Mouse (Mus musculus): ENCODE measurements around the gene Rbm47. TPM values are rescaled to one million over a fixed set of nuclear protein-coding genes. Genes with fewer than 3 reads are reported as not detected.

Gene Rbm47
- polyA plus RNA-seq, 1 experiment: 310 TPM

DNA sequence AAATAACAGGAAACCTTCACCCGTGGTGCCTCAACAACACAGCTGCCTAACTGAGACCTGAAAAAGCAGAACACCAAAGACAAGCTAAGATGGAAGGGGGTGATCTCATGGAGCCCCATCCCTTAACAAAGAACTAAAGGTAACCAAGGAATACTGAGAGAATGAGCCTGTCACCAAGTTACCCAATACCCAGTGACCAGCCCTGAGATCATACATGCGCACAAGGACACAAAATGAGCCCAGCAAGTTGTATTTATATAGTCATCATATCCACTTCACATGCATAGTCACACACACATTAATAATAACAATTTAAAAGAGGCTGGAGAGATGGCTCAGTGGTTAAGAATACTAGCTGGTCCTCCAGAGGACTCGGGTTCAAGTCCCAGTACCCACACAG is 44.0 kb downstream of the Rbm47 start:
- H3K27me3 ChIP-seq (ENCODE audit: control insufficient read depth, insufficient read depth, low read length): no peaks in the 10 kb centered on the region
- TF ChIP-seq CTCF (IDR thresholded peaks at IDR 0.05; ENCODE audit: extremely low read depth, insufficient read length, insufficient replicate concordance, low read depth, low read length): no peak
- TF ChIP-seq POLR2A (IDR thresholded peaks at IDR 0.05; ENCODE audit: low read depth, low read length): no peak
- WGBS: 88% methylated on average over 3 of the region's 3 CpGs
- no peak overlapping the region for H3K4me3 ChIP-seq (ENCODE audit: low read depth, low read length)
- no peak overlapping the region for H3K27ac ChIP-seq (ENCODE audit: insufficient read depth, low read depth, low read length)
- no peaks in the 10 kb centered on the region for H3K4me1 ChIP-seq (ENCODE audit: control insufficient read depth, insufficient read depth, insufficient read length, low read length)
- peaks cover 3% of the 10 kb centered on the region for H3K36me3 ChIP-seq (ENCODE audit: control insufficient read depth, insufficient read depth, low read length)

GRCm38 (mm10) chr5:66125418-66125817 is 47.5 kb downstream of the Rbm47 start:
- 72% methylated on average over 11 of the region's 11 CpGs for WGBS
- Histone ChIP-seq H3K4me3 (ENCODE audit: low read depth, low read length) (no peak overlapping the region), H3K4me1 (ENCODE audit: control insufficient read depth, insufficient read depth, insufficient read length, low read length) (no peaks in the 10 kb centered on the region), H3K27ac (ENCODE audit: insufficient read depth, low read depth, low read length) (no peak overlapping the region), H3K36me3 (ENCODE audit: control insufficient read depth, insufficient read depth, low read length) (peaks cover 1% of the 10 kb centered on the region; the same call in 1 of the 2 replicates), H3K27me3 (ENCODE audit: control insufficient read depth, insufficient read depth, low read length) (no peaks in the 10 kb centered on the region)
- TF ChIP-seq POLR2A (IDR thresholded peaks at IDR 0.05; ENCODE audit: low read depth, low read length) (no peak), CTCF (IDR thresholded peaks at IDR 0.05; ENCODE audit: extremely low read depth, insufficient read length, insufficient replicate concordance, low read depth, low read length) (no peak)

- Histone ChIP-seq H3K27ac (ENCODE audit: insufficient read depth, low read depth, low read length) (no peak overlapping the region), H3K4me1 (ENCODE audit: control insufficient read depth, insufficient read depth, insufficient read length, low read length) (no peaks in the 10 kb centered on the region), H3K4me3 (ENCODE audit: low read depth, low read length) (no peak overlapping the region), H3K36me3 (ENCODE audit: control insufficient read depth, insufficient read depth, low read length) (no peaks in the 10 kb centered on the region; the same call in 1 of the 2 replicates), H3K27me3 (ENCODE audit: control insufficient read depth, insufficient read depth, low read length) (no peaks in the 10 kb centered on the region)
- WGBS: 55% methylated on average over 9 of the region's 9 CpGs
- TF ChIP-seq POLR2A (IDR thresholded peaks at IDR 0.05; ENCODE audit: low read depth, low read length) (no peak), CTCF (IDR thresholded peaks at IDR 0.05; ENCODE audit: extremely low read depth, insufficient read length, insufficient replicate concordance, low read depth, low read length) (no peak)
Measured at GRCm38 (mm10) chr5:66124931-66125330, 48.0 kb downstream of the Rbm47 start.

DNA sequence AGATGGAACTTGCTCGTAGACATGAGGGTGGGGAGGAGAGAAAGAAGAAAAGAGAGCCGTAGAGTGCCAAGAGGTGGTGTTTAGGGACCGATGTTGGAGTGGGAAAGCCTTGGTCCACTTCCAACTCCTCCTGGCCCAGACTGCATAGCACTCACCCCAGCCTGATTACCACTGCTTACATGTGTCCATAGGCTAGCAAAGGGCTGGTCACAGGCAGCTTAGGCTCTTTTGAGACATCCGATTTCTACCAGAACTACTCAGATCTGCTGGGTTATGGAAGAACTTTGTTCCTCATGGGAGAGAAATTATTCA is 48.9 kb downstream of the Rbm47 start:
- 84% methylated on average over 4 of the region's 4 CpGs for WGBS
- Histone ChIP-seq H3K27me3 (ENCODE audit: control insufficient read depth, insufficient read depth, low read length) (no peaks in the 10 kb centered on the region), H3K27ac (ENCODE audit: insufficient read depth, low read depth, low read length) (no peak overlapping the region), H3K36me3 (ENCODE audit: control insufficient read depth, insufficient read depth, low read length) (no peaks in the 10 kb centered on the region; the same call in 1 of the 2 replicates), H3K4me1 (ENCODE audit: control insufficient read depth, insufficient read depth, insufficient read length, low read length) (no peaks in the 10 kb centered on the region), H3K4me3 (ENCODE audit: low read depth, low read length) (no peak overlapping the region)
- no peak for TF ChIP-seq CTCF (IDR thresholded peaks at IDR 0.05; ENCODE audit: extremely low read depth, insufficient read length, insufficient replicate concordance, low read depth, low read length)

GRCm38 (mm10) chr5:66123295-66124088 is 49.4 kb downstream of the Rbm47 start:
- WGBS: 90% methylated on average over 12 of the region's 12 CpGs

GRCm38 (mm10) chr5:66121255-66121654 is 51.7 kb downstream of the Rbm47 start:
- H3K4me3 ChIP-seq (ENCODE audit: low read depth, low read length): no peak overlapping the region
- TF ChIP-seq CTCF (IDR thresholded peaks at IDR 0.05; ENCODE audit: extremely low read depth, insufficient read length, insufficient replicate concordance, low read depth, low read length): no peak
- TF ChIP-seq POLR2A (IDR thresholded peaks at IDR 0.05; ENCODE audit: low read depth, low read length): no peak
- no peaks in the 10 kb centered on the region for H3K27me3 ChIP-seq (ENCODE audit: control insufficient read depth, insufficient read depth, low read length)
- H3K27ac ChIP-seq (ENCODE audit: insufficient read depth, low read depth, low read length): no peak overlapping the region
- no peaks in the 10 kb centered on the region for H3K4me1 ChIP-seq (ENCODE audit: control insufficient read depth, insufficient read depth, insufficient read length, low read length)
- H3K36me3 ChIP-seq (ENCODE audit: control insufficient read depth, insufficient read depth, low read length): no peaks in the 10 kb centered on the region; the same call in 1 of the 2 replicates

More at GRCm38 (mm10) chr5:66123295-66124088, 49.4 kb downstream of the Rbm47 start:
- Histone ChIP-seq H3K27ac (ENCODE audit: insufficient read depth, low read depth, low read length) (no peak overlapping the region), H3K4me1 (ENCODE audit: control insufficient read depth, insufficient read depth, insufficient read length, low read length) (no peaks in the 10 kb centered on the region), H3K27me3 (ENCODE audit: control insufficient read depth, insufficient read depth, low read length) (no peaks in the 10 kb centered on the region), H3K4me3 (ENCODE audit: low read depth, low read length) (no peak overlapping the region), H3K36me3 (ENCODE audit: control insufficient read depth, insufficient read depth, low read length) (no peaks in the 10 kb centered on the region; the same call in 1 of the 2 replicates)
- no peak for TF ChIP-seq POLR2A (IDR thresholded peaks at IDR 0.05; ENCODE audit: low read depth, low read length)
- TF ChIP-seq CTCF (IDR thresholded peaks at IDR 0.05; ENCODE audit: extremely low read depth, insufficient read length, insufficient replicate concordance, low read depth, low read length): no peak

GRCm38 (mm10) chr5:66114751-66115150 is 58.2 kb downstream of the Rbm47 start:
- TF ChIP-seq CTCF (IDR thresholded peaks at IDR 0.05; ENCODE audit: extremely low read depth, insufficient read length, insufficient replicate concordance, low read depth, low read length) (no peak), POLR2A (IDR thresholded peaks at IDR 0.05; ENCODE audit: low read depth, low read length) (no peak)
- H3K27ac ChIP-seq (ENCODE audit: insufficient read depth, low read depth, low read length): no peak overlapping the region
- no peaks in the 10 kb centered on the region for H3K36me3 ChIP-seq (ENCODE audit: control insufficient read depth, insufficient read depth, low read length)
- peaks cover 9% of the 10 kb centered on the region; the same call in 1 of the 2 replicates for H3K4me1 ChIP-seq (ENCODE audit: control insufficient read depth, insufficient read depth, insufficient read length, low read length)
- H3K4me3 ChIP-seq (ENCODE audit: low read depth, low read length): 0 out of 2 replicates have a peak overlapping the region, but pooled peaks have one; percentile 20
- WGBS: 29% methylated on average over 14 of the region's 14 CpGs
- no peaks in the 10 kb centered on the region for H3K27me3 ChIP-seq (ENCODE audit: control insufficient read depth, insufficient read depth, low read length)

All from small intestine, adult 2 months (tissue).